Mouse (Mus musculus) thymus, postnatal 36 days (tissue): ENCODE measurements around the gene Gna11.

Experiments
- DNase-seq, 2 experiments: peaks; one replicate each; pipeline ENCODE4 v3.0.0; 2022; ENCODE audit warnings: mixed read lengths in 2 of 2

The Gna11 gene

GRCm38 (mm10) chr10:81545161-81545747 is at the start of gene Gna11:
Gene Gna11 (minus strand): TSS chr10:81545190.
- DNase-seq, result peak; percentile 100

GRCm38 (mm10) chr10:81593935-81594334 is 48.9 kb upstream of the Gna11 start:
- DNase-seq, result no peak

- DNase-seq, result no peak
These were observed 48.2 kb upstream of the Gna11 start for GRCm38 (mm10) chr10:81593223-81593622.

GRCm38 (mm10) chr10:81592631-81593030 is 47.6 kb upstream of the Gna11 start:
- DNase-seq, result no peak

- no peak for DNase-seq
These were observed 46.9 kb upstream of the Gna11 start for GRCm38 (mm10) chr10:81591846-81592245.

- no peak for DNase-seq
These were observed 43.7 kb upstream of the Gna11 start for GRCm38 (mm10) chr10:81588739-81589138.

GRCm38 (mm10) chr10:81583347-81583746 is 38.4 kb upstream of the Gna11 start:
- DNase-seq, result peak in 1 of 2 experiments; percentile 4

- DNase-seq, result peak in 1 of 2 experiments; percentile 19
These were observed 35.6 kb upstream of the Gna11 start for GRCm38 (mm10) chr10:81580441-81581070.

GRCm38 (mm10) chr10:81579967-81580366 is 35.0 kb upstream of the Gna11 start:
- no peak for DNase-seq

- peak; percentile 56 to 64 for DNase-seq
These were observed 30.7 kb upstream of the Gna11 start for GRCm38 (mm10) chr10:81575695-81576094.

GRCm38 (mm10) chr10:81575208-81575631 is 30.2 kb upstream of the Gna11 start:
- peak; percentile 51 to 67 for DNase-seq

- peak; percentile 32 to 64 for DNase-seq
These were observed 29.4 kb upstream of the Gna11 start, which contains the start of gene Tle2 for GRCm38 (mm10) chr10:81574081-81575056. Gene Tle2 (plus strand): TSS chr10:81574561.

GRCm38 (mm10) chr10:81572975-81573374 is 28.0 kb upstream of the Gna11 start:
- no peak for DNase-seq

- no peak for DNase-seq
These were observed 27.2 kb upstream of the Gna11 start for GRCm38 (mm10) chr10:81572133-81572671.

GRCm38 (mm10) chr10:81571501-81571876 is 26.5 kb upstream of the Gna11 start:
- peak; percentile 94 to 97 for DNase-seq

- peak; percentile 87 to 91 for DNase-seq
These were observed 26.0 kb upstream of the Gna11 start for GRCm38 (mm10) chr10:81570831-81571500.

- DNase-seq, result no peak
These were observed 25.3 kb upstream of the Gna11 start for GRCm38 (mm10) chr10:81570238-81570800.

GRCm38 (mm10) chr10:81569507-81570237 is 24.7 kb upstream of the Gna11 start:
- DNase-seq, result no peak

- DNase-seq, result peak; percentile 57 to 71
These were observed 23.6 kb upstream of the Gna11 start for GRCm38 (mm10) chr10:81568381-81569191.
